In the genomic region with DNA sequence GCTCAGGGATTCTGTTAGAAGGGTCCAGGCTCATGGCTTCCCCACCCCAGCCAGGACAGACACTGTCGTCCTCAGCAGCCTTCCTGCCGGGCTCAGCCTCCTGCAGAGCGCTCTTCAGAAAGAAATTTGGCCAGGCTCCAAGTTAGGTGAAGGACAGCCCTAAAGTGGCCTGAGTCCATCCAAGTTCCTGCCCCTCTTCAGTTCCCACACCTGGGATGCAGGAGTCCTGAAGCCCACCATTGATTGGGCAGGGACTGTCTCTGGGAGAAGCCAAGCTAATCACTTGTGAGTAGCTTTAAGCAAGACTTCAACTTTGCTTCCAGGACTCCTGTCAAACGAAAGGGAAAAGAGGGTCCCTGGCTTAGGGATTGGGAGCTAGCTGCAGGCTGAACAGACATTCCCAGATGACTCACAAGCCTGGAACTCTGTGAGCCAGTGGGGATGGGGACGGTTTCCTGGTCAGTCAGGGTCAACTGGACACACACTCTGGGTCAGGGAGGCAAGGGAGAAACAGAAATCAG, we compare ENCODE assay signal across 10 mouse cellular contexts. TPM values are rescaled to one million over a fixed set of nuclear protein-coding genes. Genes with fewer than 3 reads are reported as not detected.
A peak's percentile ranks its signal among the peaks of the same experiment; 100 is the strongest.
DNase-seq lines count a peak whose midpoint lies in the region; ATAC-seq and TF ChIP-seq lines count a peak whose summit lies in the region.
"Had no signal": no experiment of that assay in that cellular context is flagged by ENCODE, and none has a peak within 500 bp of the region (broad histone marks: within the 10 kb centered on the region; RNA-seq: fewer than 3 reads in every experiment).

No protein-coding gene starts in this region.

- DNase-seq in kidney, adult 9 months, result no peak
- peak; percentile 88 for DNase-seq in Patski (ENCODE audit: low read depth, low spot score)
- DNase-seq in heart, embryonic 10.5 days (ENCODE audit: low spot score), result no peak
- DNase-seq in right cerebral cortex, postnatal 36 days (ENCODE audit: low spot score in 2 of 2), result no peak
- DNase-seq: cerebellum, adult 2 months had no signal

- H3K27me3 ChIP-seq in kidney, embryonic 14.5 days (ENCODE audit: control insufficient read depth, insufficient read depth, low read length), result no peaks in the 10 kb centered on the region
- H3K27me3 ChIP-seq in Patski, result no peaks in the 10 kb centered on the region
- H3K27me3 ChIP-seq in heart, embryonic 10.5 days (ENCODE audit: insufficient read depth, poor library complexity, severe bottlenecking), result peaks cover 14% of the 10 kb centered on the region; the same call in 1 of the 2 replicates
- H3K27me3 ChIP-seq in limb, embryonic 13.5 days, result no peaks in the 10 kb centered on the region
- peaks cover under 1% of the 10 kb centered on the region for H3K27me3 ChIP-seq in midbrain, embryonic 16.5 days (ENCODE audit: control insufficient read depth, insufficient read depth, low read depth, low read length)

- H3K9ac ChIP-seq in kidney, embryonic 14.5 days (ENCODE audit: low read depth, low read length), result 0 out of 2 replicates have a peak overlapping the region, but pooled peaks have one; percentile 31
- no peak overlapping the region; the same call in 1 of the 2 replicates for H3K9ac ChIP-seq in limb, embryonic 13.5 days
- H3K9ac ChIP-seq in midbrain, embryonic 16.5 days (ENCODE audit: low read depth, low read length), result no peak overlapping the region

- no peak overlapping the region for H3K4me3 ChIP-seq in kidney, embryonic 14.5 days (ENCODE audit: low read length)
- H3K4me3 ChIP-seq in heart, embryonic 10.5 days, result peak overlapping the region; percentile 3; the same call in 1 of the 2 replicates
- no peak overlapping the region for H3K4me3 ChIP-seq in limb, embryonic 13.5 days
- H3K4me3 ChIP-seq in midbrain, embryonic 16.5 days (ENCODE audit: low read depth, low read length), result no peak overlapping the region

- POLR2A ChIA-PET in Patski (lab: Charles Lee), result no interaction called here

- no peaks in the 10 kb centered on the region for H3K9me3 ChIP-seq in kidney, embryonic 14.5 days (ENCODE audit: control insufficient read depth, low read length)
- no peaks in the 10 kb centered on the region for H3K9me3 ChIP-seq in heart, embryonic 10.5 days
- H3K9me3 ChIP-seq in limb, embryonic 13.5 days, result no peaks in the 10 kb centered on the region
- H3K9me3 ChIP-seq in midbrain, embryonic 16.5 days (replicated peaks; ENCODE audit: control insufficient read depth, low read length, poor library complexity, severe bottlenecking), result no peaks in the 10 kb centered on the region

- no peak for TF ChIP-seq CTCF in Patski (IDR thresholded peaks at IDR 0.05)

- peak overlapping the region; percentile 97 for H3K27ac ChIP-seq in kidney, embryonic 14.5 days (ENCODE audit: low read depth, low read length)
- H3K27ac ChIP-seq in heart, embryonic 10.5 days, result peak overlapping the region; percentile 89
- peak overlapping the region; percentile 96 for H3K27ac ChIP-seq in limb, embryonic 13.5 days
- no peak overlapping the region for H3K27ac ChIP-seq in midbrain, embryonic 16.5 days (ENCODE audit: low read length)

- H3K4me1 ChIP-seq in kidney, embryonic 14.5 days (ENCODE audit: control insufficient read depth, insufficient read depth, low read length), result peaks cover 34% of the 10 kb centered on the region
- peaks cover 49% of the 10 kb centered on the region for H3K4me1 ChIP-seq in heart, embryonic 10.5 days
- peaks cover 54% of the 10 kb centered on the region for H3K4me1 ChIP-seq in limb, embryonic 13.5 days
- no peaks in the 10 kb centered on the region for H3K4me1 ChIP-seq in midbrain, embryonic 16.5 days (ENCODE audit: control insufficient read depth, insufficient read depth, low read length)

- ATAC-seq in kidney, embryonic 14.5 days (ENCODE audit: low FRiP score, low TSS enrichment), result no peak
- peak; percentile 75 for ATAC-seq in Patski
- ATAC-seq in limb, embryonic 13.5 days (ENCODE audit: low FRiP score, low read depth), result no peak
- ATAC-seq in midbrain, embryonic 16.5 days, result no peak

- no peak overlapping the region for H3K4me2 ChIP-seq in kidney, embryonic 14.5 days (replicated peaks; ENCODE audit: low read depth, low read length)
- H3K4me2 ChIP-seq in limb, embryonic 13.5 days (replicated peaks), result 0 out of 2 replicates have a peak overlapping the region, but pooled peaks have one; percentile 16
- H3K4me2 ChIP-seq in midbrain, embryonic 16.5 days (ENCODE audit: low read length), result no peak overlapping the region

- in situ Hi-C loops in Patski (cut with MboI; ENCODE audit: low pct_unique_long_range_greater_than_20kb), result no loop called here

- 15% methylated on average over 5 of the region's 5 CpGs for WGBS in kidney, embryonic 14.5 days
- WGBS in heart, embryonic 10.5 days, result 9% methylated on average over 5 of the region's 5 CpGs
- WGBS in limb, embryonic 13.5 days, result 16% methylated on average over 5 of the region's 5 CpGs
- WGBS in midbrain, embryonic 16.5 days, result 24% methylated on average over 5 of the region's 5 CpGs

- no peaks in the 10 kb centered on the region for H3K36me3 ChIP-seq in kidney, embryonic 14.5 days (ENCODE audit: control insufficient read depth, insufficient read depth, low read length)
- H3K36me3 ChIP-seq in heart, embryonic 10.5 days, result no peaks in the 10 kb centered on the region
- no peaks in the 10 kb centered on the region for H3K36me3 ChIP-seq in limb, embryonic 13.5 days
- no peaks in the 10 kb centered on the region for H3K36me3 ChIP-seq in midbrain, embryonic 16.5 days (ENCODE audit: control insufficient read depth, insufficient read depth, low read length)

- CTCF ChIA-PET in Patski (lab: Charles Lee), result interaction anchor here (11.9 kb wide), 1 partner anchor 59 kb away, joined by 130 read pairs; no protein-coding TSS in a partner anchor

RNA-seq across cellular contexts. Expression of a gene that starts 8.2 kb away (rescaled TPM):
- 248 and 380 TPM in 2 replicates for polyA plus RNA-seq in kidney, embryonic 14.5 days (2014; fragmentation: Nextera tagmentation; extraction: Ambion mirVana)
- polyA plus RNA-seq in Patski (2021), result 2.2 TPM
- polyA plus RNA-seq in heart, embryonic 10.5 days (2016; fragmentation: Nextera tagmentation; extraction: Ambion mirVana), result 146 and 311 TPM in 2 replicates
- 1,007 and 1,170 TPM in 2 replicates for polyA plus RNA-seq in limb, embryonic 13.5 days (2015; fragmentation: Nextera tagmentation; extraction: Ambion mirVana)
- polyA plus RNA-seq in midbrain, embryonic 16.5 days (2015; fragmentation: Nextera tagmentation; extraction: Ambion mirVana), result 58.1 and 84.6 TPM in 2 replicates

RNA-seq across cellular contexts. Expression of a gene that starts 39.6 kb away (rescaled TPM):
- polyA plus RNA-seq in kidney, embryonic 14.5 days (2014; fragmentation: Nextera tagmentation; extraction: Ambion mirVana), result not detected in 2 replicates
- not detected for polyA plus RNA-seq in Patski (2021)
- polyA plus RNA-seq in heart, embryonic 10.5 days (2016; fragmentation: Nextera tagmentation; extraction: Ambion mirVana), result 0.22 TPM in 1 of 2 replicates, not detected in the other
- polyA plus RNA-seq in limb, embryonic 13.5 days (2015; fragmentation: Nextera tagmentation; extraction: Ambion mirVana), result not detected in 2 replicates
- polyA plus RNA-seq in midbrain, embryonic 16.5 days (2015; fragmentation: Nextera tagmentation; extraction: Ambion mirVana), result not detected in 2 replicates
- polyA plus RNA-seq: cerebellum, adult 2 months; midbrain, postnatal 0 days; spleen, adult 2 months had no signal

RNA-seq across cellular contexts. Expression of a gene that starts 48.3 kb away (rescaled TPM):
- polyA plus RNA-seq in kidney, embryonic 14.5 days (2014; fragmentation: Nextera tagmentation; extraction: Ambion mirVana), result 0.24 TPM in 1 of 2 replicates, not detected in the other
- polyA plus RNA-seq in Patski (2021), result 0.47 TPM
- 12.5 and 25.8 TPM in 2 replicates for polyA plus RNA-seq in heart, embryonic 10.5 days (2016; fragmentation: Nextera tagmentation; extraction: Ambion mirVana)
- polyA plus RNA-seq in limb, embryonic 13.5 days (2015; fragmentation: Nextera tagmentation; extraction: Ambion mirVana), result 6.1 and 7.1 TPM in 2 replicates
- 0.20 TPM in 1 of 2 replicates, not detected in the other for polyA plus RNA-seq in midbrain, embryonic 16.5 days (2015; fragmentation: Nextera tagmentation; extraction: Ambion mirVana)

Comparison
In these comparisons a context has a peak if more than half of its experiments do, and no peak if none do; other contexts are left out.
1. RNA of a gene that starts 8.2 kb away (polyA plus RNA-seq): 1,007 to 1,170 TPM in limb, embryonic 13.5 days, 248 to 380 TPM in kidney, embryonic 14.5 days, 146 to 311 TPM in heart, embryonic 10.5 days and 58.1 to 84.6 TPM in midbrain, embryonic 16.5 days; 2.2 TPM in Patski (single experiment); every median in the first group is over 10 times any median in the second.